Mouse (Mus musculus) embryonic facial prominence, embryonic 15.5 days (tissue): ENCODE measurements around the gene Hsd17b11. TPM values are rescaled to one million over a fixed set of nuclear protein-coding genes. Genes with fewer than 3 reads are reported as not detected.
"Not testable (repeated sequence)": the region's sequence is repeated elsewhere in the genome, so short reads cannot be mapped to it uniquely, and the experiment has no call there.

ENCODE experiments used
- ATAC-seq: fragments of 200-750 bp; cut with Nextera tagmentation; 2 replicates; pipeline ENCODE4 v1.8.0; 2017; ENCODE audit warnings: low read depth, moderate TSS enrichment; ENCODE audit not compliant: insufficient number of reproducible peaks, low FRiP score, low TSS enrichment
- H3K27ac ChIP-seq: fragments of 300-500 bp; sonication (generic); replicated peaks from 2 replicates; pipeline ENCODE4 v1.5.1; 2015; ENCODE audit warnings: mild to moderate bottlenecking, inconsistent platforms
- H3K27me3 ChIP-seq: fragments of 300-500 bp; sonication (generic); 2 replicates; pipeline ENCODE4 v1.6.1; 2015; ENCODE audit warnings: inconsistent platforms
- H3K36me3 ChIP-seq: fragments of 300-500 bp; sonication (generic); 2 replicates; pipeline ENCODE4 v1.6.1; 2015; ENCODE audit warnings: mild to moderate bottlenecking, inconsistent platforms
- H3K4me1 ChIP-seq: fragments of 300-500 bp; sonication (generic); 2 replicates; pipeline ENCODE4 v1.6.1; 2015; ENCODE audit warnings: inconsistent platforms
- H3K4me2 ChIP-seq: fragments of 300-500 bp; sonication (generic); replicated peaks from 2 replicates; pipeline ENCODE4 v1.6.1; 2015; ENCODE audit warnings: mild to moderate bottlenecking, inconsistent platforms
- H3K4me3 ChIP-seq: fragments of 300-500 bp; sonication (generic); replicated peaks from 2 replicates; pipeline ENCODE4 v1.5.1; 2015; ENCODE audit warnings: mild to moderate bottlenecking, inconsistent platforms
- H3K9ac ChIP-seq: fragments of 300-500 bp; sonication (generic); 2 replicates; pipeline ENCODE4 v1.6.1; 2015; ENCODE audit warnings: inconsistent platforms
- H3K9me3 ChIP-seq: fragments of 300-500 bp; sonication (generic); replicated peaks from 2 replicates; pipeline ENCODE4 v1.6.1; 2016; ENCODE audit warnings: inconsistent platforms
- WGBS: fragments of 180-500 bp; shearing (Covaris S2); methylation state at CpG from one replicate; pipeline ENCODE4 v1.1.7; 2015; 5-methylcytosine and 5-hydroxymethylcytosine counted together
- polyA plus RNA-seq: library from polyadenylated mRNA; unstranded; fragments of >200 nt; fragmentation: Nextera tagmentation; extraction: Ambion mirVana; gene quantifications from 2 replicates; pipeline ENCODE4 v1.2.1, GENCODE M21; 2015

The Hsd17b11 gene
- polyA plus RNA-seq, 1 experiment from 2014 or later, result 3.8 TPM

DNA sequence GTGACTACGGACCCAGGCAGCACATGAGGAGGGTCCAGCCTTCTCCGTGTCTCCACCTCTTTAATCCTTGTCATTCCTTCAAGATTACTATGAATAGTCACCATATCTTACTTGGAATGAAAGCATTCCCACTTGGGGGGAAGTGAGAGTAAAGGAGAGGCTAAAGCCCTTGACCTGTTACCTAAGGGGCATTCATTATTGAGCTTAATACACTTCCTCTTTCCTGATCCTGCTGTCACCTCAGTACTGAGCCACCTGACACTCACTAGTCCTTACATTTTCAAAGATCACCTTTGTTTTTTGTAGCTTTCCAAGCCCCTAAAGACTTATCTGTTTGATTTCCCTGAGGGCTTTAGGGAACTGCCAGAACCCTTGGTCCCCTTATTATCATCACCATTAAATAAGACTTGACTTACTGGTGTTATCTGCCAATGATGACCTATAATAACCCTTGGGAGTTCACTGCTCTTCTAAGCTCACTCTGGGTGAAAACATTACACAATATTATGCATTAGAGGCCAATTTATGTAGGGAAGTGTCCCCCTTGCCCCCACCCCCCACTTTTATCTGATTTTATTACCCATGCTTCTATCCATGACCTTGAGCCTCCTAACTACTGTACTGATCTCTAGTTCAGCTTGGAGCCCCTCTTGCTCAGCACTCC is 10.8 kb upstream of the Hsd17b11 start:
- no peak overlapping the region for H3K9ac ChIP-seq
- no peaks in the 10 kb centered on the region for H3K9me3 ChIP-seq
- no peaks in the 10 kb centered on the region for H3K36me3 ChIP-seq
- ATAC-seq, result no peak
- H3K27me3 ChIP-seq, result no peaks in the 10 kb centered on the region
- no peak overlapping the region for H3K27ac ChIP-seq
- 83% methylated on average over 2 of the region's 2 CpGs for WGBS
- H3K4me1 ChIP-seq, result no peaks in the 10 kb centered on the region
- H3K4me2 ChIP-seq, result no peak overlapping the region
- no peak overlapping the region for H3K4me3 ChIP-seq

DNA sequence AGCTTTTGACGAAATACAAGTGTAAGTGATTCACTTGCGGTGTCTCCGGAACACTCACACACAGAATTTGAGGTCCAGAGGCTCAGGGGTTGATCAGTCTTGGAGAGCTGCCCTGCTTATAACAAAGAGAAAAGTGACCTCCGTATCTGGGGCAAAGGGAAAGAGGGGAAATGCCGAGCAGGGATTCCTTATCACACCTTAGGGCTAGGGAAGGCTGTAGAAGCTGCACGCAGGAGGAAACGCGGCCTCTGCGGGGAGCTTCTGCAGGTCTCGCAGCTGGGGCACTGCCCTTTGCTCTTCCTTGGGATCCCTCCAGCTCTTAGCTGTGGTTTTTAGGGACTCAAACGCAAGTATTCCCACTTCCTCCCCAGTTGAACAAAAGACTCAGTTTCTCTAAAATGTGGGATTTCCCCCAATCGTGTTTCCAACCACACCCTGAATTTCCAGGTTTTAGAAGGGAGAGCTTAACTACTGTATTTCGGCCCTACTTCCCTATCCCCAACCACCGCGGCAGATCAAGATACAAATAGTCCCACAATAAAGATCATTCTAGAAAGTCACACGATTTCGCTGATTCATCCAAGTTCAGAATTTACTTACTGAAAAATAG is 3.6 kb upstream of the Hsd17b11 start:
- 46% methylated on average over 17 of the region's 17 CpGs for WGBS
- no peak overlapping the region for H3K4me3 ChIP-seq
- H3K27me3 ChIP-seq, result peaks cover 8% of the 10 kb centered on the region; the same call in 1 of the 2 replicates
- H3K4me1 ChIP-seq, result peaks cover 16% of the 10 kb centered on the region; the same call in 1 of the 2 replicates
- H3K9ac ChIP-seq, result no peak overlapping the region
- H3K4me2 ChIP-seq, result no peak overlapping the region
- no peak overlapping the region for H3K27ac ChIP-seq
- ATAC-seq, result no peak
- H3K9me3 ChIP-seq, result no peaks in the 10 kb centered on the region
- H3K36me3 ChIP-seq, result no peaks in the 10 kb centered on the region

DNA sequence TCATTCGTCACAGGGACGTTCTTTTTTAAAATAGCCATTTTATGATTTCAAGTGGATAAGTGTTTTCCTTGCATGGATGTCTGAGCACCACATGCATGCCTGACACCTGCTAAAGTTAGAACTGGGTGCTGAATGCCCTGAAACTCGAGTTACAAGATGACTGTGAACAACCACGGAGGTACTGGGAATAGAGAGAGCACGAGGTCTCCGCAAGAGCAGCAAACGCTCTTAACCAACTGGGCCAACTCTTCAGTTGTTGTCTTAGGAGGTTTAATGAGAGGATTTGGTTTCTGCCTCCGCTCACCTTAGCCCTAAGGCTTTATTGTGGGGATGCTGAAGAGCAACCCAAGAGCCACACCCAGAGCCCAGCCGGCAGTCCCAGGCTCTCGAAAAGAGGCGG is 3.0 kb upstream of the Hsd17b11 start:
- Histone ChIP-seq H3K4me1 (peaks cover 18% of the 10 kb centered on the region; the same call in 1 of the 2 replicates), H3K27ac (no peak overlapping the region), H3K9me3 (no peaks in the 10 kb centered on the region), H3K4me2 (no peak overlapping the region), H3K36me3 (no peaks in the 10 kb centered on the region), H3K4me3 (no peak overlapping the region), H3K27me3 (peaks cover 8% of the 10 kb centered on the region; the same call in 1 of the 2 replicates), H3K9ac (no peak overlapping the region)
- 54% methylated on average over 11 of the region's 11 CpGs for WGBS
- no peak for ATAC-seq

DNA sequence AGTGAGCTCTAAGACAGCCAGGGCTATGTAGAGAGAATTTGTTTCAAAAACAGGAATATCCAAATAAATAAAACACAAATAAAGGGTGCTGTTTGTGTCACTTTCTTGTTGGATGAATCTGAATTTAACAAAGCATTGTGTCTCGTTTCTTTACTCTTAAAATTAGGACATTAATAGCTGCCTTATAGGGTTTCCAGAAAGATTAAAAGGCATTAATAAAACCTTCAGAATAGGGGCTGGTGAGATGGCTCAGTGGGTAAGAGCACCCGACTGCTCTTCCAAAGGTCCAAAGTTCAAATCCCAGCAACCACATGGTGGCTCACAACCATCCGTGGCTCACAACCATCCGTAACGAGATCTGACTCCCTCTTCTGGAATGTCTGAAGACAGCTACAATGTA is 2.5 kb upstream of the Hsd17b11 start:
- ATAC-seq, H3K4me2 ChIP-seq, H3K9ac ChIP-seq, H3K36me3 ChIP-seq, H3K27me3 ChIP-seq, H3K9me3 ChIP-seq, H3K4me3 ChIP-seq, H3K27ac ChIP-seq: not testable (repeated sequence)
- H3K4me1 ChIP-seq, result peaks cover 20% of the 10 kb centered on the region; the same call in 1 of the 2 replicates
- 71% methylated on average over 5 of the region's 5 CpGs for WGBS

DNA sequence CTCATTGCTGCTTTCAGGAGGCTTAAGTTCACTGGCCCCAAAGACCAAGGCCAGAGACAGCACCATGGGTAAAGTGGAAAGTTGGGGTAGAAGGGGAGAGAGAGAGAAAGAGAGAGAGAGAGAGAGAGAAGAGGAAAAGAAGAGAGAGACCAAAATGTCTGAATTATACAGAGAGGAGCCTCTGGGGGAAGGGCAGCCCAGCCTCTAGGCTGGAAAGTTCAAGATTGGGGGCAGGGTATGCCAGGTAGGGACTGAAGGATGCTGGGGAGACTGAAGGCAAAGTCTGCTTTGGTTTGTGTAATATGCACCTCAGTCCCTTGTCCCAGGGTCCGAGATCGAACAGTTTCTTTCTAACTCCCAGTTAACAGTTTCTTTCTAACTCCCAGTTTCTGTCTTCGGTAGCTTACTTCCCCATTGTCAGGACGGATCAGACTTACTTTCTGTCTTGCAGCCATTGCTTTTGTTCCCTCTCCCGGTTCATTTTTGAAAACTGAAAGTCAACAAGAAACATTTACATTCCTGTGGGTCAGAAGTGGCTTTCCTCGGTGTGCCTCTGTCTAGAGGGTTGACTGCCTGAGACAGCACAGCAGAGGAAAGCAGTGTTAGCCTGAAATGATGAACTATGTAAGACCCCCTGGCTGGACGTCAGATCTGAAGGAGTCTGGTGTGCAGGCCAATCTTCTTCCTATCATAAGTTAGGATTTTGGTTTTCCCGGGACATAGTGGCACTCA is 1.7 kb upstream of the Hsd17b11 start:
- WGBS, result 70% methylated on average over 8 of the region's 8 CpGs
- no peak overlapping the region for H3K4me2 ChIP-seq
- no peak overlapping the region for H3K4me3 ChIP-seq
- H3K9me3 ChIP-seq, result no peaks in the 10 kb centered on the region
- H3K36me3 ChIP-seq, result no peaks in the 10 kb centered on the region
- ATAC-seq, result no peak
- no peak overlapping the region for H3K9ac ChIP-seq
- no peak overlapping the region for H3K27ac ChIP-seq
- peaks cover 8% of the 10 kb centered on the region; the same call in 1 of the 2 replicates for H3K27me3 ChIP-seq
- peaks cover 20% of the 10 kb centered on the region; the same call in 1 of the 2 replicates for H3K4me1 ChIP-seq

DNA sequence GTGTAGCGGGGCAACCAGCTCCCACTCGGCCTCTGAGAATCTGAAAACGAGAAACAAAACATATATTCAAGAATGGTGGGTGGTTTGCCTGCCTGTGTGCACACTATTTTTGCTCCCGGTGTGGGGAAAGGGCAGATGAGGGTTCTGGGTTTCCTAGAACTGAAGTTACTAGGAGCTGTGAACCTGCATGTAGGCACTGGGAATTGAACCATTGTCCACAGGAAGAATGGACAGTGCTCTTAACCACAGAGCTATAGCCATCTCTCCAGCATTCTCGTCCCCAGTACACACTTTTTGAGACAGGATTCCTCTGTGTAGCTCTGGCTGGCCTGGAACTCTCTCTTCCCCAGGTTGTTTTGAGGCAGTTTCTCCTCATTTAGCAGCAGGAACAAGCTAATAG is 839 bp upstream of the Hsd17b11 start:
- Histone ChIP-seq H3K36me3 (peaks cover 3% of the 10 kb centered on the region; the same call in 1 of the 2 replicates), H3K27ac (0 out of 2 replicates have a peak overlapping the region, but pooled peaks have one; percentile 78), H3K9me3 (no peaks in the 10 kb centered on the region), H3K4me1 (peaks cover 20% of the 10 kb centered on the region; the same call in 1 of the 2 replicates), H3K4me3 (peak overlapping the region; percentile 47), H3K4me2 (peak overlapping the region; percentile 65), H3K9ac (no peak overlapping the region), H3K27me3 (peaks cover 8% of the 10 kb centered on the region; the same call in 1 of the 2 replicates)
- 33% methylated on average over 5 of the region's 5 CpGs for WGBS
- ATAC-seq, result no peak

DNA sequence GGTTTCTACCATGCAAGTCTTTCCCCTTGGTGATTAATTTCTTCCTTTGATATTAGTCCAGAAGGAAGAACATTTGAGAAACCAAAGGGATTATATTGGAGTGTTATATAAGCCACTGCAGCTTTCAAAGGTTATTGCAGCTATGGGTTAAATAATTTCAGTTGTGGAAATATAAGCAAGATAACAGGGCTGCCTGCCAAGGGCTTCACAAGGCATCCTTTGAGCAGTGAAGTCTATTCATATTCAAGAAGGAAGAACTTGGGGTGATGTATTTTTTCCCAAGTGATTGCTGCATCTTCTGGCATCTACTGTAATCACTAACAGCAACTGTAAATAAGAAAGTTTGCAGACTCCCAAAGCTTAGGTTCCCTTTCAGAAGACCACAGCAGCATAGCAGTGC is 10.3 kb downstream of the Hsd17b11 start:
- Histone ChIP-seq H3K27ac (no peak overlapping the region), H3K27me3 (no peaks in the 10 kb centered on the region), H3K4me1 (no peaks in the 10 kb centered on the region), H3K9ac (no peak overlapping the region), H3K4me2 (no peak overlapping the region), H3K9me3 (no peaks in the 10 kb centered on the region; the same call in 1 of the 2 replicates), H3K4me3 (no peak overlapping the region), H3K36me3 (no peaks in the 10 kb centered on the region)
- no peak for ATAC-seq

DNA sequence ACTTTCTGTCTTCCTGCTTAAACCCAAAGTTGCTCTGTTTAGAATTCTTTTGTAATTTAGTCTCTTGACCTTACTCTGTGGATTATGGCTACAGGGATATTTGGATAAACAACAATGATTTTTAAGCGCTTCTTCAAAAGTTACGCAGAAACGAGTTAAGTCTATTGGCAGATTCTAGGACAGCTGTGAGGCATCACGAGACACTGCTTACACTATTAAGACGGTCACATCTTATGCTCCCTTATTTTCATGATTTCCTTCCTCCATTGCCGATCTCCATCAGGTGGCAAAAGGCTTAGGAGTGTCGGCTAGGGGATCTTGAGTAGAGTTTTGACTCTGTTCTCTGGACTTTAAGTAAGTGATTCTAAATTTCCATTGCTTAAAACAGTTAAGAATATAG is 11.5 kb downstream of the Hsd17b11 start:
- no peak overlapping the region for H3K9ac ChIP-seq
- no peak overlapping the region for H3K27ac ChIP-seq
- no peaks in the 10 kb centered on the region for H3K27me3 ChIP-seq
- no peak overlapping the region for H3K4me3 ChIP-seq
- H3K4me1 ChIP-seq, result no peaks in the 10 kb centered on the region
- H3K9me3 ChIP-seq, result no peaks in the 10 kb centered on the region; the same call in 1 of the 2 replicates
- no peak for ATAC-seq
- WGBS, result 88% methylated on average over 7 of the region's 7 CpGs
- H3K36me3 ChIP-seq, result no peaks in the 10 kb centered on the region
- H3K4me2 ChIP-seq, result no peak overlapping the region

DNA sequence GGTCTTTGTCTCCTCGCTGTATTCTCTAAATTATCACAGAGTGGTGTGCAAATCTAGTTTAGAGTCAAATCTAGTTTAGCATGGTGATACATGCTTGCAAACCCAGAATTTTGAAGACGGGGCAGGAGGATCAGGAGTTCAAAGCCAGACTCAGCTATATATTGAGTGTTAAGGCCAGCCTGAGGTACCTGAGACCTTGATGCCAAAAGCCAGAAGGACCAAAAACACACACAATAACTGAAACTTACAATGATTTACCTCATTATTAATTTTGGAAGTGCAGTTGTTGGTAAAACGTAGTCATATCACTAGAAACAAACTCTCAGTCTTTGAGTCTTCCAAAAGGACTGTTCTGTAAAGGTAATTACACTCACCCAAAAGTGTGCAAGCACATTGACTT is 12.3 kb downstream of the Hsd17b11 start:
- H3K27ac ChIP-seq, result no peak overlapping the region
- H3K4me3 ChIP-seq, result no peak overlapping the region
- no peaks in the 10 kb centered on the region for H3K4me1 ChIP-seq
- H3K4me2 ChIP-seq, result no peak overlapping the region
- WGBS, result 88% methylated on average over 3 of the region's 3 CpGs
- H3K27me3 ChIP-seq, result no peaks in the 10 kb centered on the region
- ATAC-seq, result no peak
- no peaks in the 10 kb centered on the region for H3K36me3 ChIP-seq
- H3K9ac ChIP-seq, result no peak overlapping the region
- H3K9me3 ChIP-seq, result no peaks in the 10 kb centered on the region

DNA sequence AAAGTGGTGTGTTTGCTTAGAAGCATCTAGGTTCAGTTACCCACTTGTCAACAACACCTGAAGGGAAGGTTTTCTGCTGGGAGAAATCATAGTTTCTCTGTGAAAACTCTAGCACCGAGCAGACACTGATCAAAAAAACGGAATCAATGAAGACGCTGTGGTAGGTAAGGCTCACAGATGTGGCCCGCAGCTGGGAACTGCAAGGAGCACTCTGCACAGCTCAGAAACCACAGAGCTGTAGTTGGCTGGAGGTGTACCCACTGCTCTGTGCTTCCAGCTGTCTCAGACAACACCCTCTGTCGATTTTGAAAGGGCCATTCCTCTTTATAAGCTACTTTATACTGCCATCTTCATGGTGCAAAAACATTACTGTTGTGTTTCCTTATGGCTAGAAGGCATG is 13.9 kb downstream of the Hsd17b11 start:
- no peak overlapping the region for H3K27ac ChIP-seq
- no peak for ATAC-seq
- WGBS, result 60% methylated on average over 5 of the region's 5 CpGs

DNA sequence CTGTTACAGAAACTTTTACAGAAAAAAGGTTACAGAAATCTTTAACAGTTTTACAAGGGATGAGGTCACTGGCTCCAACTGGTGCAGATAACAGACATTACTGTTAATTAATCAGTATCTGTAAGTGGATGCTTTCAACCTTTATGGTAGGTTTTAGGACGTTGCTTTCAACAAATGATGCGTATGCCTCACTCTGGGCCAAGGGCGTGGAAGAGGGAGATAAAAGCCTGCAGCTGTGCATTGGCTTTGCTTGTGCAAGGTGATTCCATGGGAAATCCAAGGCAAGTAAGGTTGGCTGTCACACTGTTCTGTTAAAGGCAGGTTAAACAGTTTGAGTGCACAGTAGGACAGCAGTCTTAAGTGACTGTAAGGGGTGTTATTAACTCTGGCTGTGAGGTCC is 14.9 kb downstream of the Hsd17b11 start:
- 74% methylated on average over 3 of the region's 3 CpGs for WGBS
- H3K4me2 ChIP-seq, result no peak overlapping the region

More for the DNA sequence above, 13.9 kb downstream of the Hsd17b11 start:
- no peaks in the 10 kb centered on the region for H3K27me3 ChIP-seq
- H3K4me2 ChIP-seq, result no peak overlapping the region
- peaks cover 3% of the 10 kb centered on the region; the same call in 1 of the 2 replicates for H3K4me1 ChIP-seq
- no peaks in the 10 kb centered on the region for H3K36me3 ChIP-seq
- no peak overlapping the region for H3K9ac ChIP-seq
- no peak overlapping the region for H3K4me3 ChIP-seq
- no peaks in the 10 kb centered on the region for H3K9me3 ChIP-seq

More for the DNA sequence above, 14.9 kb downstream of the Hsd17b11 start:
- no peak for ATAC-seq
- Histone ChIP-seq H3K9me3 (no peaks in the 10 kb centered on the region), H3K36me3 (no peaks in the 10 kb centered on the region), H3K9ac (no peak overlapping the region), H3K27me3 (no peaks in the 10 kb centered on the region), H3K4me3 (no peak overlapping the region), H3K4me1 (peaks cover 3% of the 10 kb centered on the region; the same call in 1 of the 2 replicates), H3K27ac (no peak overlapping the region)
